Mouse (Mus musculus): ENCODE data around the gene Phldb2.

- no peak for TF ChIP-seq CTCF (IDR thresholded peaks at IDR 0.05; ENCODE audit: control insufficient read depth, insufficient read depth, insufficient read length)
- no peak for TF ChIP-seq MYOD1 (IDR thresholded peaks at IDR 0.05; ENCODE audit: control insufficient read depth, insufficient read length, low read depth)
- no peak for TF ChIP-seq FOSL1 (IDR thresholded peaks at IDR 0.05; ENCODE audit: insufficient read depth, low read length, poor library complexity, severe bottlenecking)
- no peak for TF ChIP-seq MAX (IDR thresholded peaks at IDR 0.05)
- no peak for TF ChIP-seq USF1 (IDR thresholded peaks at IDR 0.05; ENCODE audit: low read depth)
- no peak for TF ChIP-seq MYOG (IDR thresholded peaks at IDR 0.05; ENCODE audit: control insufficient read depth, extremely low read depth, insufficient read length)
These were observed 136.7 kb downstream of the Phldb2 start for GRCm38 (mm10) chr16:45816670-45817069.
